Mouse (Mus musculus) E14TG2a.4 (cell line): ENCODE measurements around the gene Msx3.

Experiments used
- CTCF ChIP-seq: conservative IDR thresholded peaks from 2 replicates; pipeline ENCODE4 v1.5.1; 2014; ENCODE audit warnings: low read length
- NANOG ChIP-seq: IDR thresholded peaks from 2 replicates; pipeline ENCODE4 v1.6.1; 2014; ENCODE audit warnings: borderline replicate concordance, low read length, mixed read lengths
- POU5F1 ChIP-seq: IDR thresholded peaks from 2 replicates; pipeline ENCODE4 v1.6.1; 2014; ENCODE audit warnings: low read length, borderline replicate concordance

DNA sequence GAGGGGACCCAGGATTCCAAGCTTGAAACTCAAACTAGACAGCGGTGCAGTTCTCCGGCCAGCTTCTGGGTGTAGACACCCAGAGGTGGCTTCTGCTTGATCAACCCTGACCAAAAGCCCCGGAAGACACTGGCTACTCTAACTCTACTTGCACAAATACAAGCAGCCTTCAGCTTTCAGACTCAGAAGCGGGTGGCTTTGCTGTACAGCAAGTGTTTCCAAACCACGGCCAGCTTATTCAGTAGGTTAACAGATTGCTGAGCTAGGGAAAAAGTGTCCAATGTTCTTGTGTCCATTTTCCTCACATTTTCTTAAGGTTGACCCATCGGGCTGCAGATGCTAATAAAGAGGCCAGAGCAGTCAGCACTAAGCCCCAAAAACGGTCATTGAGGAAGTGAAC lies 9.6 kb upstream of the Msx3 start:
- no peak for TF ChIP-seq CTCF
- TF ChIP-seq POU5F1 = no peak
- TF ChIP-seq NANOG = no peak
